Mouse (Mus musculus) intestine, embryonic 15.5 days (tissue): ENCODE data around the gene Rbm42. TPM values are rescaled to one million over a fixed set of nuclear protein-coding genes. Genes with fewer than 3 reads are reported as not detected.

ENCODE experiments used
- ATAC-seq: fragments of 200-750 bp; cut with Nextera tagmentation; 2 replicates; pipeline ENCODE4 v1.8.0; 2017; ENCODE audit warnings: moderate TSS enrichment, moderate library complexity
- H3K27ac ChIP-seq: fragments of 300-500 bp; sonication (generic); 2 replicates; pipeline ENCODE4 v1.5.1; 2015; ENCODE audit warnings: mild to moderate bottlenecking, inconsistent platforms
- H3K27me3 ChIP-seq: fragments of 300-500 bp; sonication (generic); replicated peaks from 2 replicates; pipeline ENCODE4 v1.6.1; 2015; ENCODE audit warnings: inconsistent platforms
- H3K36me3 ChIP-seq: fragments of 300-500 bp; sonication (generic); 2 replicates; pipeline ENCODE4 v1.6.1; 2015; ENCODE audit warnings: inconsistent platforms
- H3K4me1 ChIP-seq: fragments of 300-500 bp; sonication (generic); replicated peaks from 2 replicates; pipeline ENCODE4 v1.6.1; 2015; ENCODE audit warnings: inconsistent platforms
- H3K4me2 ChIP-seq: fragments of 300-500 bp; sonication (generic); replicated peaks from 2 replicates; pipeline ENCODE4 v1.6.1; 2015; ENCODE audit warnings: mild to moderate bottlenecking, inconsistent platforms
- H3K4me3 ChIP-seq: fragments of 300-500 bp; sonication (generic); replicated peaks from 2 replicates; pipeline ENCODE4 v1.5.1; 2015; ENCODE audit warnings: inconsistent platforms
- H3K9ac ChIP-seq: fragments of 300-500 bp; sonication (generic); 2 replicates; pipeline ENCODE4 v1.6.1; 2015; ENCODE audit warnings: inconsistent platforms
- H3K9me3 ChIP-seq: fragments of 300-500 bp; sonication (generic); 2 replicates; pipeline ENCODE4 v1.6.1; 2016; ENCODE audit warnings: inconsistent platforms
- WGBS: fragments of 180-500 bp; shearing (Covaris S2); methylation state at CpG from one replicate; pipeline ENCODE4 v1.1.7; 2015; 5-methylcytosine and 5-hydroxymethylcytosine counted together
- polyA plus RNA-seq: library from polyadenylated mRNA; unstranded; fragments of >200 nt; fragmentation: Nextera tagmentation; extraction: Ambion mirVana; gene quantifications from 2 replicates; pipeline ENCODE4 v1.2.1, GENCODE M21; 2015

Gene Rbm42
- polyA plus RNA-seq, 1 experiment from 2014 or later, result 102 TPM

DNA sequence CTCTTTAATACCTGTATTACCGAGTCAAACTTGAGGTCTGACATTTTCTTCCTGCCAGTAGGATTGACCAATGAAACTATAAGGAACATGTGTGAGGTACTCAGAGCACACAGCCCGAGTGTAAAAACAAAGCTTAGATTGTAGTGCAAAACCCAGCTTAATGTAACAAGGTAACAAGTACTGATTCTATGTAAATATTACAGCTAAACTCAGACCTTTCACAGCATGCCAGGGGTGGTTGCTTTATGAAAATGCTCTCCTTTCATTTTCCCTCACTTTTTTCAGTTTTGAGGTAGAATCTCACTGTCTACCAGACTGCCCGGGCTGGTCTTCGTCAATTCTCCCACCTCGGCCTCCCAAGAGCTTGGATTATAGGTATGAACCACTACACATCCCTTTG, 54.0 kb downstream of the Rbm42 start:
- no peak overlapping the region for H3K4me3 ChIP-seq
- no peak overlapping the region for H3K27ac ChIP-seq
- no peak for ATAC-seq
- 80% methylated on average over 5 of the region's 5 CpGs for WGBS
- no peaks in the 10 kb centered on the region for H3K9me3 ChIP-seq
- no peaks in the 10 kb centered on the region for H3K36me3 ChIP-seq
- no peak overlapping the region for H3K4me2 ChIP-seq
- H3K9ac ChIP-seq, result no peak overlapping the region
- peaks cover 17% of the 10 kb centered on the region for H3K4me1 ChIP-seq
- H3K27me3 ChIP-seq, result no peaks in the 10 kb centered on the region

GRCm38 (mm10) chr7:30594510-30595024, 55.5 kb downstream of the Rbm42 start:
- no peak overlapping the region for H3K9ac ChIP-seq
- no peaks in the 10 kb centered on the region for H3K36me3 ChIP-seq

GRCm38 (mm10) chr7:30593579-30594509, 56.3 kb downstream of the Rbm42 start:
- Histone ChIP-seq H3K27ac (no peak overlapping the region), H3K9me3 (no peaks in the 10 kb centered on the region), H3K4me2 (no peak overlapping the region), H3K27me3 (no peaks in the 10 kb centered on the region), H3K36me3 (no peaks in the 10 kb centered on the region), H3K4me1 (peaks cover 23% of the 10 kb centered on the region), H3K9ac (no peak overlapping the region), H3K4me3 (no peak overlapping the region)
- WGBS, result 66% methylated on average over 10 of the region's 10 CpGs
- no peak for ATAC-seq

More at GRCm38 (mm10) chr7:30594510-30595024, 55.5 kb downstream of the Rbm42 start:
- Histone ChIP-seq H3K27ac (no peak overlapping the region), H3K4me1 (peaks cover 23% of the 10 kb centered on the region), H3K9me3 (no peaks in the 10 kb centered on the region), H3K4me3 (no peak overlapping the region), H3K27me3 (no peaks in the 10 kb centered on the region), H3K4me2 (no peak overlapping the region)
- 75% methylated on average over 4 of the region's 4 CpGs for WGBS
- ATAC-seq, result no peak

- 54% methylated on average over 5 of the region's 5 CpGs for WGBS
- H3K27ac ChIP-seq, result no peak overlapping the region
- ATAC-seq, result no peak
- H3K9ac ChIP-seq, result no peak overlapping the region
- H3K9me3 ChIP-seq, result no peaks in the 10 kb centered on the region
- H3K4me3 ChIP-seq, result no peak overlapping the region
- no peaks in the 10 kb centered on the region for H3K36me3 ChIP-seq
- no peaks in the 10 kb centered on the region for H3K27me3 ChIP-seq
- peaks cover 23% of the 10 kb centered on the region for H3K4me1 ChIP-seq
- H3K4me2 ChIP-seq, result no peak overlapping the region
Measured at GRCm38 (mm10) chr7:30592772-30593423, 57.2 kb downstream of the Rbm42 start.

- Histone ChIP-seq H3K9ac (no peak overlapping the region), H3K9me3 (no peaks in the 10 kb centered on the region), H3K4me2 (no peak overlapping the region), H3K4me1 (peaks cover 34% of the 10 kb centered on the region), H3K4me3 (no peak overlapping the region), H3K27ac (no peak overlapping the region), H3K36me3 (peaks cover 1% of the 10 kb centered on the region), H3K27me3 (no peaks in the 10 kb centered on the region)
- 57% methylated on average over 4 of the region's 4 CpGs for whole genome bisulfite sequencing
- no peak for ATAC-seq
Measured at GRCm38 (mm10) chr7:30591605-30591951, 58.5 kb downstream of the Rbm42 start.

Other genes with a start within 250 kb of the Rbm42 start
- 49.8 and 63.7 TPM in 2 replicates for gene Tyrobp, start 236.6 kb downstream of the Rbm42 start, polyA plus RNA-seq
- 2.2 and 2.5 TPM in 2 replicates for gene Hcst, start 230.5 kb downstream of the Rbm42 start, polyA plus RNA-seq
- 2.1 and 2.4 TPM in 2 replicates for gene Nfkbid, start 228.6 kb downstream of the Rbm42 start, polyA plus RNA-seq
- 39.0 and 40.8 TPM in 2 replicates for gene Aplp1, start 204.8 kb downstream of the Rbm42 start, polyA plus RNA-seq
- 2.0 and 3.0 TPM in 2 replicates for gene Kirrel2, start 192.6 kb downstream of the Rbm42 start, polyA plus RNA-seq
- gene Nphs1, start 192.0 kb downstream of the Rbm42 start, polyA plus RNA-seq, result 1.3 and 3.3 TPM in 2 replicates
- 5.0 and 5.2 TPM in 2 replicates for gene Prodh2, start 156.7 kb downstream of the Rbm42 start, polyA plus RNA-seq
- gene Arhgap33, start 115.3 kb downstream of the Rbm42 start, polyA plus RNA-seq, result 7.4 and 7.8 TPM in 2 replicates
- 37.8 and 41.5 TPM in 2 replicates for gene Hspb6, start 98.1 kb downstream of the Rbm42 start, polyA plus RNA-seq
- 8.7 and 10.0 TPM in 2 replicates for gene Proser3, start 98.0 kb downstream of the Rbm42 start, polyA plus RNA-seq
- gene Lin37, start 90.5 kb downstream of the Rbm42 start, polyA plus RNA-seq, result 46.3 and 48.4 TPM in 2 replicates
- gene U2af1l4, start 87.0 kb downstream of the Rbm42 start, polyA plus RNA-seq, result 73.4 and 76.6 TPM in 2 replicates
- 9.0 and 10.3 TPM in 2 replicates for gene Gm49396, start 87.0 kb downstream of the Rbm42 start, polyA plus RNA-seq
- gene Psenen, start 86.7 kb downstream of the Rbm42 start, polyA plus RNA-seq, result 148 and 151 TPM in 2 replicates
- gene Igflr1, start 84.9 kb downstream of the Rbm42 start, polyA plus RNA-seq, result 2.2 and 2.9 TPM in 2 replicates
- 6.5 and 7.2 TPM in 2 replicates for gene Kmt2b, start 61.6 kb downstream of the Rbm42 start, polyA plus RNA-seq
- gene Zbtb32, start 51.4 kb downstream of the Rbm42 start, polyA plus RNA-seq, result 0.87 and 1.6 TPM in 2 replicates
- 8.5 and 10.0 TPM in 2 replicates for gene Upk1a, start 37.5 kb downstream of the Rbm42 start, polyA plus RNA-seq
- gene Cox6b1, start 24.2 kb downstream of the Rbm42 start, polyA plus RNA-seq, result 1,191 and 1,300 TPM in 2 replicates
- not detected in 2 replicates for gene Etv2, start 14.5 kb downstream of the Rbm42 start, polyA plus RNA-seq
- gene Haus5, start 14.7 kb upstream of the Rbm42 start, polyA plus RNA-seq, result 38.7 and 40.5 TPM in 2 replicates
- not detected in 2 replicates for gene Pmis2, start 21.3 kb upstream of the Rbm42 start, polyA plus RNA-seq
- 3.2 and 4.7 TPM in 2 replicates for gene 2200002J24Rik, start 48.6 kb upstream of the Rbm42 start, polyA plus RNA-seq
- 1.3 and 2.0 TPM in 2 replicates for gene Atp4a, start 61.9 kb upstream of the Rbm42 start, polyA plus RNA-seq
- 220 and 257 TPM in 2 replicates for gene Tmem147, start 79.2 kb upstream of the Rbm42 start, polyA plus RNA-seq
- 0.10 and 0.33 TPM in 2 replicates for gene Gapdhs, start 93.4 kb upstream of the Rbm42 start, polyA plus RNA-seq
- 1.4 TPM in 2 replicates for gene Sbsn, start 101.2 kb upstream of the Rbm42 start, polyA plus RNA-seq
- gene Dmkn, start 113.4 kb upstream of the Rbm42 start, polyA plus RNA-seq, result 4.6 and 5.3 TPM in 2 replicates
- gene Krtdap, start 137.6 kb upstream of the Rbm42 start, polyA plus RNA-seq, result 1.9 and 2.8 TPM in 2 replicates
- 10.9 and 15.5 TPM in 2 replicates for gene Ffar2, start 173.5 kb upstream of the Rbm42 start, polyA plus RNA-seq
- 0.54 and 0.83 TPM in 2 replicates for gene Ffar3, start 205.9 kb upstream of the Rbm42 start, polyA plus RNA-seq
- gene Ffar1, start 211.2 kb upstream of the Rbm42 start, polyA plus RNA-seq, result 0.25 and 0.27 TPM in 2 replicates
- gene Cd22, start 230.0 kb upstream of the Rbm42 start, polyA plus RNA-seq, result 0.38 and 0.59 TPM in 2 replicates